Mouse (Mus musculus): ENCODE data around the gene Leprot. TPM values are rescaled to one million over a fixed set of nuclear protein-coding genes. Genes with fewer than 3 reads are reported as not detected.

Gene Leprot
- polyA plus RNA-seq, 1 experiment: 33.3 TPM

DNA sequence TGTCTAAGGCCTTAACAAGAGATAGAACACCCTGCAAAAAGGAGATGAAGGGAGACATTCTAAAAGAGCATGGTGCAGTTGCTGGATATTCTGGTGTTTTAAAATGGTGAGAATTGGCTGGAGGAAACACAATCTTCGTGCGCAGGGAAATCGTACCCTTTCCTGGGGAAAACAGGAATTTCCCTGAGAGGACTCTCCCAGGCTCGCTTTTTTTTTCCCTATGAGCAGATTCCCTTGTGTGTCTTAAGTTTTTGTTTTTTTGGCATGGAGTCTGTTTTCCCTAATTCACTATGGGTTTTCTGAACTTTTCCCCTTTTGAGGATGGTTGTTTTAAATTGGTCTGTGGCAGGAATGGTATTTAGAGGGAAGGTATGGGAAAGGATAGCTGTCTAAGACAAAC, 41.7 kb downstream of the Leprot start:
- Histone ChIP-seq H3K4me3 (replicated peaks; ENCODE audit: insufficient read depth, low read depth, low read length) (no peak overlapping the region), H3K27ac (ENCODE audit: insufficient read depth, low read length) (no peak overlapping the region), H3K27me3 (ENCODE audit: control insufficient read depth, insufficient read depth, low read length) (no peaks in the 10 kb centered on the region), H3K4me1 (ENCODE audit: control insufficient read depth, insufficient read depth, low read length) (no peaks in the 10 kb centered on the region)
- WGBS: 96% methylated on average over 4 of the region's 4 CpGs
- TF ChIP-seq POLR2A (IDR thresholded peaks at IDR 0.05; ENCODE audit: borderline replicate concordance, insufficient read depth, low read length) (no peak), CTCF (IDR thresholded peaks at IDR 0.05; ENCODE audit: borderline replicate concordance, insufficient read depth, low read depth, low read length) (no peak)
- DNase-seq: no peak

DNA sequence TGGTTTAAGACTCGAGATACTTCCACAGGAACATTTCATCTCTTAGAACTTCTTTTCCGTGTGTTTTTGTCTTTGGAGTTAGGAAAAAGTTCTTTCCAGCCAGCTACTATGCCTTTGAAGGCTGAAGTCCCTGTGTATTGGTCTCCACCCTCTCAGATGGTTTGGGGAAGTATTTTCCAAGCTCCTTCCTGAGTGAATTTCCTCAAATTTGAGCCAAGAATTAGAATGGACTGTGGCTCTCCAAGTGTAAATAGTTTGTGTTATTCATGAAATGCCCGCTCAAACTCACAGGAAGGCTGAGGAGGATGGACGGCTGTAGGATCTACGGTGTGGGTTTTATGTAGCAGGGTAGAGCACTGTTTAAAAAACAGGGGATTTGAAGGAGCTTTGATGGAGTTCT, 42.1 kb downstream of the Leprot start:
- no peak for DNase-seq
- H3K27ac ChIP-seq (ENCODE audit: insufficient read depth, low read length): no peak overlapping the region
- H3K4me1 ChIP-seq (ENCODE audit: control insufficient read depth, insufficient read depth, low read length): no peaks in the 10 kb centered on the region
- no peak overlapping the region for H3K4me3 ChIP-seq (replicated peaks; ENCODE audit: insufficient read depth, low read depth, low read length)
- TF ChIP-seq CTCF (IDR thresholded peaks at IDR 0.05; ENCODE audit: borderline replicate concordance, insufficient read depth, low read depth, low read length): no peak
- TF ChIP-seq POLR2A (IDR thresholded peaks at IDR 0.05; ENCODE audit: borderline replicate concordance, insufficient read depth, low read length): no peak
- WGBS: 80% methylated on average over 5 of the region's 5 CpGs
- H3K27me3 ChIP-seq (ENCODE audit: control insufficient read depth, insufficient read depth, low read length): no peaks in the 10 kb centered on the region

DNA sequence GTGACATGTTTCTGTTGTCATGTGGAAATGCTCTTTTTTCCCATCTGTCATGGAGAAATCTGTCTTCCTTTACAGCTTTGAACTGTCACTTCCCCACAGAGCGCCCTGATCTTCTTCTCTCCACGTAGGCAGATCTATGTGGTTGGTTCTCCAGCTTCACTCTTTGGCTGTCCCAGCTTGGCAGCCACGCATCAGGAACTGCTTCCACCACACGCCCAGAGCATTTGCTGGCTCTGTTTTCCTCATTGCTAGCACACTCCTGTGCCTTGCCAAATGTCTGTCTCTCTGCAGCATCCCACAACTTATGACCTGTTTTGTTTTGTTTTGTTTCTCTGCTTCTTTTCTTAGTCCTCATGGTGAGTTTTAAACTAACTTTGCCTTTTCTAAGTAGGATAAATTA, 45.4 kb downstream of the Leprot start:
- TF ChIP-seq POLR2A (IDR thresholded peaks at IDR 0.05; ENCODE audit: borderline replicate concordance, insufficient read depth, low read length) (no peak), CTCF (IDR thresholded peaks at IDR 0.05; ENCODE audit: borderline replicate concordance, insufficient read depth, low read depth, low read length) (no peak)
- 13% methylated on average over 4 of the region's 4 CpGs for WGBS
- no peak overlapping the region for H3K4me3 ChIP-seq (replicated peaks; ENCODE audit: insufficient read depth, low read depth, low read length)
- H3K4me1 ChIP-seq (ENCODE audit: control insufficient read depth, insufficient read depth, low read length): no peaks in the 10 kb centered on the region
- no peak overlapping the region for H3K27ac ChIP-seq (ENCODE audit: insufficient read depth, low read length)
- no peak for DNase-seq
- no peaks in the 10 kb centered on the region for H3K27me3 ChIP-seq (ENCODE audit: control insufficient read depth, insufficient read depth, low read length)

DNA sequence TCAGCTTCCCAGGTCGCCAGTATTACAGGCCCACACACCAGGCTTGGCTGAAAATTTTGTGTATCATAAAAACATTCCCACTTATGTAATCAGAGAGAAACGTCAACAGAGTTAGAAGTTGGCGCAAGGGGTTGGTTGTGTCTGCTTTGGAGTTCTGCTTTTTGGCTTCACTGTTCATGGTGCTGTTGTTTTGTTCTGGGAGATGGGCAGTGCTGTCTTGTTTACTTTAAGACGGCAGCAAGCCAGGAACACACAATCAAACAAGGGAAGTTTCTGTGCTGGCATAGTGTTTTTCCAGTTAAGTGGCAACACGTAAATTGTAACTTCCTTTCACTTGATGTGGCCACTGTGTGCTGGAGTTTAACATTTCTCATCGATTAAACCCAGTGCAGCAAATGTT, 47.0 kb downstream of the Leprot start:
- DNase-seq: no peak
- TF ChIP-seq CTCF (IDR thresholded peaks at IDR 0.05; ENCODE audit: borderline replicate concordance, insufficient read depth, low read depth, low read length) (no peak), POLR2A (IDR thresholded peaks at IDR 0.05; ENCODE audit: borderline replicate concordance, insufficient read depth, low read length) (no peak)
- H3K27ac ChIP-seq (ENCODE audit: insufficient read depth, low read length): no peak overlapping the region
- WGBS: 74% methylated on average over 6 of the region's 6 CpGs
- H3K4me3 ChIP-seq (replicated peaks; ENCODE audit: insufficient read depth, low read depth, low read length): no peak overlapping the region
- no peaks in the 10 kb centered on the region for H3K4me1 ChIP-seq (ENCODE audit: control insufficient read depth, insufficient read depth, low read length)
- H3K27me3 ChIP-seq (ENCODE audit: control insufficient read depth, insufficient read depth, low read length): no peaks in the 10 kb centered on the region

DNA sequence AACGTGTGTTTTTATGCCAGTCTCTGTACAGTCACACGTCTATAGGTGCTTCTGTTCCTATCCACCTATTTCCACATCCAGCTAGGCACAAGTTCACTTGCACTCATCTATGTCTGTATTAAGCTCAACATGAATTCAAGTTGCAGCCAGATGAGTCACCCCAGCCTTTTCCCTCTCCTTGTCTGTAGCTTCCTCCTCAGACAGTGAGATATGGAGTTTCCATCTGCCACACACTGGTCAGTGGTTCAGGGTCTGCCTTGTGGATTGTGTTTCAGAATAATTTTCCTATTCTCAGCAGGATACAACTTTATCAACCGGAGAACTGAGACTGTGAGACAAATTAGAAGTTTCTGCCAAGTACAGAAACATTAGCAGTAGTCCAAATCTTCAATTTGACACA, 49.7 kb downstream of the Leprot start:
- Histone ChIP-seq H3K4me3 (replicated peaks; ENCODE audit: insufficient read depth, low read depth, low read length) (no peak overlapping the region), H3K27me3 (ENCODE audit: control insufficient read depth, insufficient read depth, low read length) (no peaks in the 10 kb centered on the region), H3K4me1 (ENCODE audit: control insufficient read depth, insufficient read depth, low read length) (no peaks in the 10 kb centered on the region), H3K27ac (ENCODE audit: insufficient read depth, low read length) (no peak overlapping the region)
- WGBS: 72% methylated on average over 3 of the region's 3 CpGs
- no peak for TF ChIP-seq POLR2A (IDR thresholded peaks at IDR 0.05; ENCODE audit: borderline replicate concordance, insufficient read depth, low read length)
- TF ChIP-seq CTCF (IDR thresholded peaks at IDR 0.05; ENCODE audit: borderline replicate concordance, insufficient read depth, low read depth, low read length): no peak
- no peak for DNase-seq

DNA sequence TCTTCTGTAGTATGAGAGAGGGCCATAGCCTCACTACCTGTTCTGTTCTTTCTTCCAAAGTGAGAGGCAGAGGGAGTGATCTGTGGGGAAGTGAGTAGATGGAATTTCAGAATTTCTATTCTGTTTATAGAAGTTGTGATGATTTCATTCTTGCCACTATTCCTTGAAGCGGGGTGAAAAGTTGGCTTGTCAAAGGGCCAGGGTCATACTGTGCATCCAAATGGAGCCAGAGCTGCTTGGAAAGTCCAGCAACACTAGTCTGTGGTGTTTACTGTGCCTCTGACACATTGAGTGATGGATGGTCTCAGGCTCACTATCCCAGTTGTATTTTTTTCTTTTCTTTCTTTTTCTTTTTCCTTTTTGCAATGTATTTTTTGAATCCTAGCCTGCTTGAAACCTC, 51.9 kb downstream of the Leprot start:
- Histone ChIP-seq H3K4me3 (replicated peaks; ENCODE audit: insufficient read depth, low read depth, low read length) (no peak overlapping the region), H3K27me3 (ENCODE audit: control insufficient read depth, insufficient read depth, low read length) (no peaks in the 10 kb centered on the region), H3K27ac (ENCODE audit: insufficient read depth, low read length) (no peak overlapping the region), H3K4me1 (ENCODE audit: control insufficient read depth, insufficient read depth, low read length) (no peaks in the 10 kb centered on the region)
- 5% methylated on average over 1 of the region's 1 CpGs for WGBS
- TF ChIP-seq CTCF (IDR thresholded peaks at IDR 0.05; ENCODE audit: borderline replicate concordance, insufficient read depth, low read depth, low read length) (no peak), POLR2A (IDR thresholded peaks at IDR 0.05; ENCODE audit: borderline replicate concordance, insufficient read depth, low read length) (no peak)
- no peak for DNase-seq

DNA sequence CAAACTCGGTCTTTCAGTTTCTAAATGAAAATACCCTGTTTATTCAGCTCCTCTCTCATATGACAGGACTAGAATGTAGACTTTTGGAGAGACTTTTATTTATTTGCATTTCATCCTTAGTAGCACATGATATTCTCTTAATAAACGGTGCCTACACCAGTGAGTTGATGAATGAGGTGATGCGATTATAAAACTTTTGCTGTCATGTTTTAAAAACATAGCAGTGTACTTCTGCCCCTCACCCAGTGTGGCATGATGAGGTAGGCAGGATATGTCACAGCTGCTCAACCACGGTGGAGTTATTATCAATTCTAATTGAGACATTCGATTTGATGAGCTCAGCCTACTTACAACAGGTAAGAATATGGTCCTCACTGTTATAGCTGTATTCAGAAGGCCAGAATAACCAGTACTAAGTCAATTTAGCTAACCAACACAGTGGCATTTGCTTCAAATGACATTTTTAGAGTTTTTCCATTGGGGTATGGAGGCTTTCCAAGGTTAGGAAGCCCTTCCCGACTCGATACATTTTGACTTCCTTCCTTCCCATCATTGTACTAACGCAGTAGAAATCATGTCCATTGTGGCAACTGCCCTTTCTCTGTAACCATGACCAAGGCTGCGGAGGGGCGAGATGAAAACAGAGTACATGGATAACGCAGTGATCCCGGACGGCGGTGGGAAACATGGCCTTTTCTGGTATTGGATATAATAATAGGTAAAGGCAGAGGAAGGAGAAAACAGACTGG, 53.5 kb downstream of the Leprot start:
- no peak overlapping the region for H3K27ac ChIP-seq (ENCODE audit: insufficient read depth, low read length)
- TF ChIP-seq CTCF (IDR thresholded peaks at IDR 0.05; ENCODE audit: borderline replicate concordance, insufficient read depth, low read depth, low read length) (no peak), POLR2A (IDR thresholded peaks at IDR 0.05; ENCODE audit: borderline replicate concordance, insufficient read depth, low read length) (no peak)
- no peaks in the 10 kb centered on the region for H3K4me1 ChIP-seq (ENCODE audit: control insufficient read depth, insufficient read depth, low read length)
- no peak for DNase-seq
- no peak overlapping the region for H3K4me3 ChIP-seq (replicated peaks; ENCODE audit: insufficient read depth, low read depth, low read length)
- WGBS: 92% methylated on average over 14 of the region's 14 CpGs
- H3K27me3 ChIP-seq (ENCODE audit: control insufficient read depth, insufficient read depth, low read length): no peaks in the 10 kb centered on the region

DNA sequence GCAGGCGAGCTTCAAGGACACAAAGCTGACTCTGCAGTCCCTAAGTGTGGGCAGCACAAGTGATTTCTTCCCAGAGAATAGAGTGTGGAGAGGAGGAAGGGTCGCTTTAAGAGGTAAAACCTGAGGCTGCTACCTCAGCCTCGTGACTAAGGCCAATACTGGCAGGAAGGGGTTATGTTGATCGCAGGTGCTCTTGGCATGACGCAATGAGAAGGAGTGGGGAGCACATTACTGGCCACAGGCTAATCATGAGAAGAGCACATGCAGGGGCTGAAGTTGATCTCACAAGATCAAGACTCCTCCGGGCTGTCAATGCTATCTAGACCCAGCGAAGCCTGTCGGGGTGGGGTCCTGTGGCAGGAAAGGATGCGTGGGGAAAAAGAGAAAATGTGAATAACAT, 57.8 kb downstream of the Leprot start:
- no peaks in the 10 kb centered on the region for H3K4me1 ChIP-seq (ENCODE audit: control insufficient read depth, insufficient read depth, low read length)
- DNase-seq: no peak
- 84% methylated on average over 9 of the region's 9 CpGs for WGBS
- H3K27ac ChIP-seq (ENCODE audit: insufficient read depth, low read length): no peak overlapping the region
- H3K27me3 ChIP-seq (ENCODE audit: control insufficient read depth, insufficient read depth, low read length): no peaks in the 10 kb centered on the region
- H3K4me3 ChIP-seq (replicated peaks; ENCODE audit: insufficient read depth, low read depth, low read length): no peak overlapping the region
- TF ChIP-seq CTCF (IDR thresholded peaks at IDR 0.05; ENCODE audit: borderline replicate concordance, insufficient read depth, low read depth, low read length): no peak
- no peak for TF ChIP-seq POLR2A (IDR thresholded peaks at IDR 0.05; ENCODE audit: borderline replicate concordance, insufficient read depth, low read length)
